Mouse (Mus musculus): Measurements from ENCODE around the gene Lyar. TPM values are rescaled to one million over a fixed set of nuclear protein-coding genes. Genes with fewer than 3 reads are reported as not detected.

The Lyar gene
- total RNA-seq, 2 experiments from 2014 or later = 136 to 137 TPM

DNA sequence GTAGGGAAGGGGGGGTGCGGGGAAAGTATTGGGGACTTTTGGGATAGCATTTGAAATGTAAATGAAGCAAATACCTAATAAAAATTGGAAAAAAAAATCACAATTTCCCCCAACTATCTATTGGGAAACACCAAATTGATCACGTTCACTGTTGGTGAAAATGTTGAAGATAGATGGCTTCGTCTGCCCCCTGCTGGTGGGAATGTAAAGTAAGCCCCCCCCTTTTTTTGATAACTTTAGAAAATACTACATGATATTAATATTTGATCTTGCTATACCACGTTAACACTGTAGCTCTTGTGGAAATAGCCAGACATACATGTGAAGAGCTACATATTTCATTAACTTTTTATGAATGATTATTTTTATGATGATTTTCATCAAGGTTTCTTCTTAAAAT lies 34.9 kb downstream of the Lyar start:
- peak; percentile 51; the same call in 1 of the 2 replicates for ATAC-seq (replicated peaks; ENCODE audit: poor library complexity)

GRCm38 (mm10) chr5:38255644-38256043 lies 35.4 kb downstream of the Lyar start:
- peak; percentile 47 for ATAC-seq (replicated peaks; ENCODE audit: poor library complexity)

DNA sequence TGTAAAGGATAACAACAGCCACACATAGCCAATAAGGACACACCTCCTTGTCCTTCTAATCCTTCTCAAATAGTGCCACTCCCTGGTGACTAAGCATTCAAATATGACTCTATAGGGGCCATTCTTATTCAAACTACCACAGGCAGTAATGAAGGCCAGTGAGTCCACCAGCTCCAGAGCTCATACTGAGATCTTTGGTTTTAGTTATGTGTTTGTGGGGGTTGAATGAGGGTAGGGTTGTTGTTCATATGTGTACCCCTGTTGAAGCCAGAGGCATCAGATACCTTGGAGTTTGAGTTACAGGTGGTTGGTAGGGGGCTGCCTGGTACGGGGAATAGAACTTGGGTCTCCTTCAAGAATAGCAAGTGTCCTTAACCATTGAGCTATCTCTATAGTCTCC lies 36.3 kb downstream of the Lyar start:
- ATAC-seq (replicated peaks; ENCODE audit: poor library complexity) = no peak

GRCm38 (mm10) chr5:38258034-38258772 lies 37.9 kb downstream of the Lyar start:
- no peak for ATAC-seq (replicated peaks; ENCODE audit: poor library complexity)

GRCm38 (mm10) chr5:38258773-38259146 lies 38.5 kb downstream of the Lyar start:
- ATAC-seq (replicated peaks; ENCODE audit: poor library complexity) = no peak

- no peak for ATAC-seq (replicated peaks; ENCODE audit: poor library complexity)
These were observed 39.3 kb downstream of the Lyar start for GRCm38 (mm10) chr5:38259455-38260106.

DNA sequence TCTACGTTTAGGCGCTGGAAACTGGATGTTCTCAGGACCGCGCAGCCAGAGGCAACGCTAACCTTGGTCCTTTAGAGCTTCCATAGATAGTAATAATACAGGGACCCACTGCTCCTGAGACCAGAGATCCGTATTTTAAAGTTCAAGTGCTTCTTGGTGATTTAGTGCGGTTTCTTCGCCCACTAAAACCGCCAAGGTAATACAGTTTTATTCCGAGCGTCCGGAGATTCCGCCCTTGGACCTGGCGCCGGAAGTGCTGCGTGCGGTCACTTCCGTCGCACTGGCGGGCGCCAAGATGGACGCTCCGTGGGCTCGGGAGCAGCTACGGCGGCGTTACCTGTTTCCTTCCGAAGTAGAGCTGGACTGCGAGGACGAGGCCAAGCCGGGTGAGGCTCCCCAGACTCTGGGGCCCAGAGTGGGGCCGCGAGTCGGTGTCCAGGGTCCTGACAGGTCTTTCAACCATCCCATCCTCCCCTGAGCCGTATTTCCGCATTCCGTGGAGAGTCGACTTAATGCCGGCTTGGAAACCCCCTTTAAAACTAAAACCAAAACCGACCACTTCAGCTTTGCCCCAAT lies 39.9 kb downstream of the Lyar start, which contains the start of gene Tmem128:
TSS of gene Tmem128 (plus strand) at position 79 of the 576 bp plus-strand sequence.
- ATAC-seq (replicated peaks; ENCODE audit: poor library complexity) = peak; percentile 91

GRCm38 (mm10) chr5:38270942-38271341 lies 50.7 kb downstream of the Lyar start:
- ATAC-seq (replicated peaks; ENCODE audit: poor library complexity) = no peak

DNA sequence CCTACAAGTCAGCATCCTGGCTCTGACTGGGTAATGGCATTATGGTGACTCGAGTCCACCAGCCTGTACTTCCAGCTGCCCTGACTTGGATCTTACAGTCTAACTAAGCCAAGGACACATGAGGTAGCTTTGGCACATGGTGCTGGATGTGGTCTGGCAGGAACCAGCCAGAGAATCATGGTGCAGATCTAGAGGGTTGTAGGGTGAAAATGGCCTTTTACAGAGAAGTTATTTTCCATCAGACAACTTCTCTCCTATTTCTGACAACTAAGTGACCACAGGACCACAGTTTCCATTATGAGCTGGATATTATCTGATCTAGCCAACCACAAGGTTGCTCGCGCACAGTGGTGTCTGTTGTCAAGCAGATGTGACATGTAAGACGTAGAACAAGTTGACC lies 53.6 kb downstream of the Lyar start:
- ATAC-seq (replicated peaks; ENCODE audit: poor library complexity) = peak; percentile 46

DNA sequence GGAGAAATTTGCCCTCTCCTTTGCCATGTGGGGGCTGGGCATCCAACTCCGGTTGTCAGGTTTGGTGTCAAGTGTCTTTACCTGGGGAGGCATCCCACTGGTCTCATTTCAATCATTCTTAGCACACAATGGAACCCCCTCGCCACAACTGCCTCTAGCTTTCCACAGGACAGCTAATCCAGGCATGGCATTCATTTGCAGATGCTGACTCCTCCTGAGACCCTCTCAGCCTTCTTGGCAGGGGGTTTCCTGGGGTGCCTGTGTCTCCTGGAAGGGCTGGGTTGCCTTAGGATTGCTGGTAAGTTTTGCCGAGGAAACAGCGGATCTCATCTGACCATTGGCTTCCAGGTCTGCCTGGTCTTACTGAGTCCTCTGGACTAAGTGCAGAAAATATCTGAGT lies 55.5 kb downstream of the Lyar start, which contains the start of gene Otop1:
TSS of gene Otop1 (plus strand) at position 202 of the 400 bp plus-strand sequence.
- ATAC-seq (replicated peaks; ENCODE audit: poor library complexity) = no peak

DNA sequence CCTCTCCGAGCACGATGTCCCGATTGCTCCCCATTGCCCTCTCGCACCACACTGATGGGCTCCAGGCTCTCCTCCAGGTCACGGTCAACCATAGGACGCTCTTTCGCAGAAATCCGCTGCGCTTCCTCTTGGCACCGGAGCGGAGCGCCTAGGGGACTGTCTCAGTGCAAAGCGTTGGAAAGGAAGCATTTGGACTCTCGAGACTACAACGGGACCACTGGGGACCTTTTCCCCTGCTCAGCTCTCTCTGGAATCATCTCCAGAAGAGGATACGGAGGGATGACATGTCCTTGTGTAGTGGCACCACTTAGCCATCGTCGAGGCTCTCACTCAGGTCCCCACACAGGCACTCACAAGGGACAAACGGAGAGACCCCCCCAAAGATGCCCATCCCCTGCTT lies 56.2 kb downstream of the Lyar start:
- no peak for ATAC-seq (replicated peaks; ENCODE audit: poor library complexity)

GRCm38 (mm10) chr5:38277098-38277866 lies 57.0 kb downstream of the Lyar start:
- no peak for ATAC-seq (replicated peaks; ENCODE audit: poor library complexity)

DNA sequence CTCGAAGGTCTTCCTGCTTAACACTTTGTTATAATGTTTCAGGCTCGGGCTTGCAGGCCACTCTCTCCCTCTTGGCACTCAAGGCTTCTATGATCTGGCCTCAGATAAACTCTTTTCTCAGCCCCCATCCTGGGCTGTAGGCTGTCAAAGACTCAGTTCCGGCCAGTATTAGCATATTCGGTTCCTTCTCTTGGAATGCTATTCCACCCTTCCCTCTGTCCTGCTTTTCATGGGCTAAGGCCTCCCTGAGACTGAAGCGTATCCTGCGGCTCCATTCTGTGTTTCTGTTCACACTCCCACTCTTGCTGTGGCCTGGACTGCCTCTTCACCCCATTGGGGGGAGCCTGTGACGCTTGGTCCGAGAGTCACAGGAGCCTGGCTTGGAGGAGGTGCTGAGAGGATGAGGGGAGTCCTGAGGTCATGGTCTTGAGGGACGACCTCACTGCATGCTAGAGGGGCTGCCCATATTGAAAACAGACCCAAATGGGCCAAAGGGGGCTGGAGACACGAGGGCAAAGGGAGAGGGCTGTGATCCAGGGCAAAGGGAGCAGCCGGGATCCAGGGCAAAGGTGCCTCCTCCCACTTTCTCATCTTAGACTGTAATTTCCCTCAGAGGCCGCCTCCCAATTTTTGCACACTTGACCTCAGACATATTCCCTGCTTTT lies 57.8 kb downstream of the Lyar start:
- ATAC-seq (replicated peaks; ENCODE audit: poor library complexity) = no peak

DNA sequence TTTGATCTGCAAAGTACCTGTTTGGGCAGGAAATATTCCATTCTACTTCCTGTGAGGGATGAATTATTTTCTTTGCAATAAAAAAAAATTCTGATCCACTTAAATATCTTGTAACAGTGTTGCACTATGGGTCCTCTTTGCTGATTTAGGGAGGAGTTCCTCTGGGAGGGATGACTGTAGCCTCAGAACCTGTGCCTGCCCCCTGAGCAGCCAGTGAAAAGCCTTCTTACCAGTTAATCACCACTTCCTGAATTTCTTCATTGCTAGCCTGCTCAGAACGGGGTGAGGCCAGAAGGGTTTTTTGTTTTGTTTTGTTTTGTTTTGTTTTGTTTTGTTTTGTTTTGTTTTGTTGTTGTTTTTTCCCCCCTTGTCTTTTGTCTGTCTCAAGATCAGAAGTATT lies 59.8 kb downstream of the Lyar start:
- peak; percentile 72 for ATAC-seq (replicated peaks; ENCODE audit: poor library complexity)

Other genes starting within 250 kb of the Lyar start
- 28.5 and 36.1 TPM in 2 replicates for gene Stx18, start 181.7 kb upstream of the Lyar start, total RNA-seq (2015)
- 50.8 and 62.0 TPM in 2 replicates for gene Stx18, start 181.7 kb upstream of the Lyar start, total RNA-seq (2017)
- 0.15 TPM in 1 of 2 replicates, not detected in the other for gene Nsg1, start 60.6 kb upstream of the Lyar start, total RNA-seq (2015)
- 0.34 and 1.00 TPM in 2 replicates for gene Nsg1, start 60.6 kb upstream of the Lyar start, total RNA-seq (2017)
- 6.4 and 7.0 TPM in 2 replicates for gene Zbtb49, start within 50 bp of the Lyar start, total RNA-seq (2015)
- 5.8 and 11.2 TPM in 2 replicates for gene Zbtb49, start within 50 bp of the Lyar start, total RNA-seq (2017)
- gene Tmem128, start 39.7 kb downstream of the Lyar start, total RNA-seq (2015) = 53.2 and 68.8 TPM in 2 replicates
- gene Tmem128, start 39.7 kb downstream of the Lyar start, total RNA-seq (2017) = 17.0 and 19.1 TPM in 2 replicates
- gene Otop1, start 55.5 kb downstream of the Lyar start, total RNA-seq (2015) = not detected in 2 replicates
- not detected in 2 replicates for gene Otop1, start 55.5 kb downstream of the Lyar start, total RNA-seq (2017)
- gene Drd5, start 98.9 kb downstream of the Lyar start, total RNA-seq (2015) = not detected in 2 replicates
- not detected in 2 replicates for gene Drd5, start 98.9 kb downstream of the Lyar start, total RNA-seq (2017)

All from megakaryocyte progenitor cell, adult 5-6 weeks (primary cell).